Mouse (Mus musculus) hindbrain, embryonic 12.5 days (tissue): ENCODE measurements around the gene Fam126a. TPM values are rescaled to one million over a fixed set of nuclear protein-coding genes. Genes with fewer than 3 reads are reported as not detected.

Experiments
- ATAC-seq: fragments of 200-750 bp; cut with Nextera tagmentation; 2 replicates; pipeline ENCODE4 v1.8.0; 2017; ENCODE audit warnings: moderate TSS enrichment; ENCODE audit not compliant: low FRiP score
- H3K27ac ChIP-seq: fragments of 300-500 bp; sonication (generic); 2 replicates; pipeline ENCODE4 v1.5.1; 2016; ENCODE audit warnings: mild to moderate bottlenecking
- H3K27me3 ChIP-seq: fragments of 300-500 bp; sonication (generic); 2 replicates; pipeline ENCODE4 v1.6.1; 2016; ENCODE audit warnings: mild to moderate bottlenecking
- H3K36me3 ChIP-seq: fragments of 300-500 bp; sonication (generic); 2 replicates; pipeline ENCODE4 v1.6.1; 2016; ENCODE audit warnings: mild to moderate bottlenecking
- H3K4me1 ChIP-seq: fragments of 300-500 bp; sonication (generic); 2 replicates; pipeline ENCODE4 v1.6.1; 2016
- H3K4me2 ChIP-seq: fragments of 300-500 bp; sonication (generic); replicated peaks from 2 replicates; pipeline ENCODE4 v1.6.1; 2016; ENCODE audit warnings: mild to moderate bottlenecking
- H3K4me3 ChIP-seq: fragments of 300-500 bp; sonication (generic); 2 replicates; pipeline ENCODE4 v1.5.1; 2016; ENCODE audit warnings: mild to moderate bottlenecking
- H3K9ac ChIP-seq: fragments of 300-500 bp; sonication (generic); 2 replicates; pipeline ENCODE4 v1.6.1; 2016; ENCODE audit warnings: mild to moderate bottlenecking, moderate library complexity
- H3K9me3 ChIP-seq: fragments of 300-500 bp; sonication (generic); replicated peaks from 2 replicates; pipeline ENCODE4 v1.6.1; 2016; ENCODE audit warnings: mild to moderate bottlenecking
- WGBS: fragments of 180-500 bp; shearing (Covaris S2); methylation state at CpG from one replicate; pipeline ENCODE4 v1.1.7; 2016; 5-methylcytosine and 5-hydroxymethylcytosine counted together
- polyA plus RNA-seq: library from polyadenylated mRNA; unstranded; fragments of >200 nt; fragmentation: Nextera tagmentation; extraction: Ambion mirVana; gene quantifications from 2 replicates; pipeline ENCODE4 v1.2.1, GENCODE M21; 2016

Fam126a gene
- polyA plus RNA-seq, 1 experiment from 2014 or later, result 50.0 TPM

GRCm38 (mm10) chr5:23974994-23975575 lies 55.4 kb downstream of the Fam126a start:
- Histone ChIP-seq H3K27ac (no peak overlapping the region), H3K4me3 (no peak overlapping the region), H3K36me3 (peaks cover 17% of the 10 kb centered on the region), H3K4me1 (no peaks in the 10 kb centered on the region), H3K27me3 (no peaks in the 10 kb centered on the region), H3K9me3 (no peaks in the 10 kb centered on the region), H3K4me2 (no peak overlapping the region), H3K9ac (no peak overlapping the region)
- 84% methylated on average over 3 of the region's 3 CpGs for WGBS
- no peak for ATAC-seq

DNA sequence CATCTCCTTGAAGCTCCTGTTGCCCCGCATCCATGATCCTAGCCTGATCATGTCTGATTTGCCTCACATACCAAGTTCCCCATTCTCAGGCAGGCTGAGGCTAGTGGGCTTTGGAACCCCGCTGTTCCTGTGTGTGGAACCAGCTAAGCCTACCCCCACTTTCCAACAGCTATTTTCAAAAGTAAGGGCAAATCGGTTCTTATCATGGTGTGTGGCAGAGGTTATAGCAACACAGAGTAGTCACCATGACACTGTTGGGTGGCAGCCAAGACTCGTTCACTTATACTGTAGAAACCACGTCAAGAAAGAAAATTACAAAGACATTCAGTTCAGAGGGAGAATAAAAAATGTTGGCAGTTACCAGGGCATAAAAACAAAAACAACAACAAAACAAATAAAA lies 62.8 kb downstream of the Fam126a start:
- H3K36me3 ChIP-seq, result peaks cover 5% of the 10 kb centered on the region; the same call in 1 of the 2 replicates
- no peak overlapping the region for H3K4me3 ChIP-seq
- WGBS, result 69% methylated on average over 5 of the region's 5 CpGs
- H3K9me3 ChIP-seq, result no peaks in the 10 kb centered on the region
- no peak overlapping the region for H3K9ac ChIP-seq
- no peak for ATAC-seq
- no peak overlapping the region; the same call in 1 of the 2 replicates for H3K27ac ChIP-seq
- no peak overlapping the region for H3K4me2 ChIP-seq
- 0 out of 2 replicates have a peak, but pooled peaks cover 6% of the 10 kb centered on the region for H3K4me1 ChIP-seq
- no peaks in the 10 kb centered on the region for H3K27me3 ChIP-seq

DNA sequence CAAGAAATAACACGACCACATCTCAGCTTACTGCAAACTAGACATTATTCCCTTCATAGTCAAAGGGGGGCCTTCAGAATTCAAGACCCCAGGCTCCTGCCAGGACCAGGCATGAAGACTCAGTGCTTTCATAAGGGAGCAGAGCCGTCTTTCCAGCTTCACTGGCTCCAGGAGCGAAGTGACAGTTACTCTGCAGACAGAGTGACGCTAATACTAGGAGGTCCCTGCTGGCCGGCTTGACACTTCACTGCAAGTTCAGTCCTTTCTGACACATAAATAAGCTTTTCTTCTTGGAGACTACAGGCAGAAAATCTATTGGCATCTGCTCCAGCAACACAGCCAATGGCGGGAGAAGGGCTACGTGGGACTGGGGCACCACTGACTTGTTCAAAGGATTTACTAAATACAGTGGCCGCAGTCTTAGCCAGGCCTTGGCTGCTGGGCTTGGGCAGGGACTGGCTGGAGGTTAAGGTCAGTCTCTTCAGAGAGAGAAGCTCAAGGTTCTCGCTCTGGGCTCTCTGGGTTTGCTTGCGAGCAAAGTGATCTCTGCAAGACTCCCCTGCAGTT lies 65.8 kb downstream of the Fam126a start:
- H3K4me2 ChIP-seq, result no peak overlapping the region
- 81% methylated on average over 10 of the region's 10 CpGs for WGBS
- H3K9ac ChIP-seq, result no peak overlapping the region
- no peak overlapping the region for H3K4me3 ChIP-seq
- H3K36me3 ChIP-seq, result peaks cover 8% of the 10 kb centered on the region; the same call in 1 of the 2 replicates
- no peaks in the 10 kb centered on the region for H3K9me3 ChIP-seq
- H3K4me1 ChIP-seq, result 0 out of 2 replicates have a peak, but pooled peaks cover 6% of the 10 kb centered on the region
- no peak for ATAC-seq
- no peak overlapping the region for H3K27ac ChIP-seq
- H3K27me3 ChIP-seq, result no peaks in the 10 kb centered on the region

DNA sequence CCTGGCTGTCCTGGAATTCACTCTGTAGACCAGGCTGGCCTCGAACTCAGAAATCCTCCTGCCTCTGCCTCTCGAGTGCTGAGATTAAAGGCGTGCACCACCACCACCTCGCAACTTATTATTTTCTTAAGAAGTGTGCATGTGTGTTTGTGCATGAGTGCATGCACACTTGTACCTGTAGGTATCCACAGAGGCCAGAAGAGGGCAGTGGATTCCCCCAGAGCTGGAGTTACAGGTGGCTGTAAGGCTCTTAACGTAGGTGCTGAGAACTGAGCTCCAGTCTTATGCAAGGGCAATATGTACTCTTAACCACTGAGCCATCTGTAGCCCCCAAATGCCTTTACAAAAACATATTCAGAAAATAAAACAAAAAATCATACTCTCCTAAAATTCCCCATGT lies 77.4 kb downstream of the Fam126a start:
- no peaks in the 10 kb centered on the region for H3K4me1 ChIP-seq
- H3K27ac ChIP-seq, result no peak overlapping the region
- ATAC-seq, result no peak
- H3K9ac ChIP-seq, result no peak overlapping the region
- no peaks in the 10 kb centered on the region for H3K36me3 ChIP-seq
- WGBS, result 94% methylated on average over 5 of the region's 5 CpGs
- no peaks in the 10 kb centered on the region for H3K9me3 ChIP-seq
- no peaks in the 10 kb centered on the region for H3K27me3 ChIP-seq
- H3K4me3 ChIP-seq, result no peak overlapping the region
- H3K4me2 ChIP-seq, result no peak overlapping the region

DNA sequence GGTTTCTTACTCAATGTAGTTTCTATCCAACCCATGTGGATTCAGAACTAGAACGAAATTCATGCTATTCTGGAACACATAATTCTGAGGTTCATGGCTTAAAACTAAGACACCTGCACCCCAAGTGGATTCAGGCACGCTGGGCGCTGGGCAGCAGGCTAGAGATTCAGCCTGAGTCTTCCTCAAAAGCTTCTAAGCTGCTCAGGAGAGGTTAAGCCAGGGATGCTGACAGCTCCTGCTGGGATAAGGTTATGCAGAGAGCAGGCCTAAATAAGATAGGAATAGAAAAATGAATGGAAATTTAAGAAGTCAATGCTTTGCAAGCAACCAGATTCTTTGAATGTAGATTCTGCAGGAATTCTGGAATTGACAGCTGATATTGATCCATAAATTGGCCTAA lies 82.4 kb downstream of the Fam126a start:
- Histone ChIP-seq H3K9me3 (no peaks in the 10 kb centered on the region), H3K4me2 (no peak overlapping the region), H3K27ac (no peak overlapping the region), H3K4me3 (no peak overlapping the region), H3K4me1 (no peaks in the 10 kb centered on the region), H3K36me3 (no peaks in the 10 kb centered on the region), H3K27me3 (no peaks in the 10 kb centered on the region), H3K9ac (no peak overlapping the region)
- no peak for ATAC-seq
- WGBS, result 40% methylated on average over 3 of the region's 3 CpGs

DNA sequence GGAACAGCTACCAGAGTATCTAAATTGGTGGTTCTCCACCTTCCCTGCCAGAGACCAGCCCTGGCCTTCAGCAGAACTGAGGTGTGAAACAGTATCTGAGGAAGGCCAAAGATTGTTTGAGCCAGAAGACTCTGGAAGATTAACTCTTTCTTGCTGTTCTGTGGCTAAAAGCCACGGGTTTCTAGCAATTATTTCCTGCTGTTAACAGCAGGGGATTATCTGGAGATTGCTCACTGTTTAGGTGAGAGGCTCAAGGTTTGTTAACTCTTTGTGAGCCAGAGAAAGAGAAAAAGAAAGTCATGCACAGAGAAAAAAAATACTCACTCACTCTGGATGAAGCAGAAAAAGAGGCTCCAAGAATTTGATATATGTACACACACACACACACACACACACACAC lies 85.4 kb downstream of the Fam126a start:
- 9% methylated on average over 1 of the region's 1 CpGs for WGBS

DNA sequence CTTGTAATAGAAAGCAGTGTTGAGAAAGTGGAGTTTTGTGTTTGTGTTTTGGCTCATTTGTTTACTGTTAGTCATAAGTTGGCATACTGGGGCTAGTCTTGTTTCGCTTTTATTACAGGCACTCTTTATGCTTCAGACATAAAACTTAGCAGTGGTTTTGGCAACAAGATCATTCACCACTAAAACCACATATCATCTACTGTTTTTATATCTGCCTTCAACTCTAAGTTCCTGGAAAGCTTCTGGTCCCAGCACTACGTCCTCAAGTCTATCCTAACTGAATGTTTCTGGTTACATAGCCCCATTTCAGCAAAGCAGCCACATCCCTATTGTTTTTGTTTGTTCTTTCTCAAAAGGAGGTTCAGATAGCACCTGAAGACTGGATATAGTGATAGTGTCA lies 87.0 kb downstream of the Fam126a start:
- WGBS, result 93% methylated on average over 2 of the region's 2 CpGs
- Histone ChIP-seq H3K9me3 (no peaks in the 10 kb centered on the region), H3K4me3 (no peak overlapping the region), H3K9ac (no peak overlapping the region), H3K27me3 (no peaks in the 10 kb centered on the region), H3K27ac (no peak overlapping the region), H3K36me3 (no peaks in the 10 kb centered on the region), H3K4me2 (no peak overlapping the region), H3K4me1 (no peaks in the 10 kb centered on the region)
- no peak for ATAC-seq

More for the DNA sequence above, 85.4 kb downstream of the Fam126a start:
- no peak overlapping the region for H3K4me3 ChIP-seq
- no peak overlapping the region for H3K9ac ChIP-seq
- no peaks in the 10 kb centered on the region for H3K27me3 ChIP-seq
- H3K36me3 ChIP-seq, result no peaks in the 10 kb centered on the region
- no peaks in the 10 kb centered on the region for H3K4me1 ChIP-seq
- H3K9me3 ChIP-seq, result no peaks in the 10 kb centered on the region
- H3K4me2 ChIP-seq, result no peak overlapping the region
- ATAC-seq, result no peak
- H3K27ac ChIP-seq, result no peak overlapping the region

- 83% methylated on average over 12 of the region's 12 CpGs for WGBS
- ATAC-seq, result no peak
- H3K4me3 ChIP-seq, result no peak overlapping the region
- H3K4me2 ChIP-seq, result no peak overlapping the region
- no peaks in the 10 kb centered on the region for H3K36me3 ChIP-seq
- no peak overlapping the region for H3K9ac ChIP-seq
- H3K4me1 ChIP-seq, result no peaks in the 10 kb centered on the region
- no peaks in the 10 kb centered on the region for H3K9me3 ChIP-seq
- no peaks in the 10 kb centered on the region for H3K27me3 ChIP-seq
- H3K27ac ChIP-seq, result no peak overlapping the region
Measured at GRCm38 (mm10) chr5:23923481-23924165, 106.9 kb downstream of the Fam126a start.

DNA sequence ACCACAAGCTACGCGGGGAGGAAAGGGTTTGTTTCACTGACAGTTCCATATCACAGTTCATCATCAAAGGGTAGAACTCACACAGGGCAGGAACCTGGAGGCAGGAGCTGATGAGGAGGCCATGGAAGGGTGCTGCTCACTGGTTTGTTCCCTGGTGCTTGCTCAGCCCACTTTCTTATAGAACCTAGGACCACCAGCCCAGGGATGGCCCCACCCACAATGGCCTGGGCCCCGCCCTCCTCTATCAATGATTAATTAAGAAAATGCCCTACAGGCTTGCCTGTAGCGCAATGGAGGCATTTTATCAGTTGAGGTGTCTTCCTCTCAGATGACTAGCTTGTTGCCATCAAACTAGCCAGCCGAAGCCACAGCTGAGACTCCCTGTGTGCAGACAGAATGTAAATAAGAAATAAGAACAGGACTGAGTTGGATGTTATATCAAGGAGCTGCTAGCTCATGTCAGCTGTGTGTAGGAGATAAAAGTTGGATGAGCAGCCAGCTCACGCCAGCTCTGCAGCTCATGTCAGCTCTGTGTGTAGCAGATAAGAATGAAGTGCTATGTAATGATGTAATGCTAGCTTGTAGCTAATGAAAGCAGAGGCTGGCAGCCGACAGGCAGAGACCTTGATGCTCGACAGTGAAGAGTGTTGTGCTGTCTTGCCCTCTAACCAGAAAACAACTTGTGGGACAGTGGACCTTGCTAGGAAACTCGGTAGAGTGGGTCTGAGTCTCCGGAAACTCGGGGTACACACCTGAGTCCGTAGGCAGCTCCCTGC lies 107.8 kb downstream of the Fam126a start:
- Histone ChIP-seq H3K9ac (no peak overlapping the region), H3K4me2 (no peak overlapping the region), H3K4me3 (no peak overlapping the region), H3K27ac (peak overlapping the region; percentile 3; the same call in 1 of the 2 replicates), H3K4me1 (no peaks in the 10 kb centered on the region), H3K36me3 (no peaks in the 10 kb centered on the region), H3K27me3 (no peaks in the 10 kb centered on the region), H3K9me3 (no peaks in the 10 kb centered on the region)
- WGBS, result 87% methylated on average over 12 of the region's 12 CpGs
- no peak for ATAC-seq

- Histone ChIP-seq H3K36me3 (no peaks in the 10 kb centered on the region), H3K9ac (no peak overlapping the region), H3K9me3 (no peaks in the 10 kb centered on the region), H3K4me1 (no peaks in the 10 kb centered on the region), H3K4me2 (no peak overlapping the region), H3K4me3 (no peak overlapping the region), H3K27me3 (no peaks in the 10 kb centered on the region), H3K27ac (no peak overlapping the region)
- ATAC-seq, result no peak
- WGBS, result 100% methylated on average over 1 of the region's 1 CpGs
Measured at GRCm38 (mm10) chr5:23921316-23921715, 109.2 kb downstream of the Fam126a start.

- Histone ChIP-seq H3K4me1 (no peaks in the 10 kb centered on the region), H3K4me3 (no peak overlapping the region), H3K9me3 (no peaks in the 10 kb centered on the region), H3K9ac (no peak overlapping the region), H3K27ac (no peak overlapping the region), H3K27me3 (no peaks in the 10 kb centered on the region), H3K36me3 (no peaks in the 10 kb centered on the region), H3K4me2 (no peak overlapping the region)
- 71% methylated on average over 7 of the region's 7 CpGs for WGBS
- no peak for ATAC-seq
Measured at GRCm38 (mm10) chr5:23919892-23920731, 110.4 kb downstream of the Fam126a start.

- WGBS, result 87% methylated on average over 1 of the region's 1 CpGs
- Histone ChIP-seq H3K36me3 (no peaks in the 10 kb centered on the region), H3K27ac (no peak overlapping the region), H3K9ac (no peak overlapping the region), H3K4me2 (no peak overlapping the region), H3K27me3 (no peaks in the 10 kb centered on the region), H3K9me3 (no peaks in the 10 kb centered on the region), H3K4me1 (no peaks in the 10 kb centered on the region), H3K4me3 (no peak overlapping the region)
- no peak for ATAC-seq
Measured at GRCm38 (mm10) chr5:23917301-23917700, 113.2 kb downstream of the Fam126a start.
